In the genomic region with DNA sequence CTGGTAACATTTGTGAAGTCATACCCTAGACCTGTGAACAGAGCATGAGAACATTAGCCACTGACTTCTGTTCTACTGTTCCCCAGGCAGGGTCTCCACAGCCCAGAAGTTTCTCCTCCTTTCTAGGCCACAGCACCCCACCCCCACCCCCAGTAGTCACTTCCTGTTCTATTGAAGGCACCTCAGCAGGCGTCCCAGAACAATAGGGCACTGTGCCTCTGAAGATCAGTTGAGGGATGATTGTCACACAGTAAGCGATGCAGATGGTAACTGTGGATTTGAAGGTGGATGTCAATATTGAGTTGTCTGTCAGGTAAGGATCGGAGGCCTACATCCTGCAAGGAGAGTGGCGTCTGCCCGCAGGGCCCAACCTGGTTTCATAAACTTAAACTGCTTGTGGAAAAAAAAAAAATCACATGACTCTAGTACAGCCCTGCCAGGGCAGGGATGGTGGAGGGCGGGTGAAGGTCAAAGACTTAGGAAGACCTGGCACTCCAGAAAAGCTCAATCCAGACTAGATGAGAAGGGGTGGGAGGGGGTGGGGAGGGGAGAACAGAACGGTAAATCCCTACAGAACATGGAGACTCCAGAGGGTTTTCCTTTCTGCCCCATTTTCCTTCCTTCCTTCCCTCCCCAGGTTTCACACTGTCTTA, we compare ENCODE assay signal across 22 mouse cellular contexts.
DNase-seq lines count a peak whose midpoint lies in the region; ATAC-seq and TF ChIP-seq lines count a peak whose summit lies in the region.
"Had no signal": no experiment of that assay in that cellular context is flagged by ENCODE, and none has a peak within 500 bp of the region (broad histone marks: within the 10 kb centered on the region; RNA-seq: fewer than 3 reads in every experiment).

No protein-coding gene starts in this region.

- no peak overlapping the region for H3K4me2 ChIP-seq in forebrain, embryonic 15.5 days (replicated peaks)
- H3K4me2 ChIP-seq in intestine, postnatal 0 days (replicated peaks; ENCODE audit: low read depth) = no peak overlapping the region
- H3K4me2 ChIP-seq: embryonic facial prominence, embryonic 13.5 days; heart, embryonic 11.5 days; hindbrain, embryonic 12.5 days; intestine, embryonic 15.5 days; lung, embryonic 15.5 days had no signal

- no peak for TF ChIP-seq CTCF in intestine, postnatal 0 days (IDR thresholded peaks at IDR 0.05; ENCODE audit: low read depth)

- 77% methylated on average over 7 of the region's 7 CpGs for WGBS in forebrain, embryonic 15.5 days
- WGBS in midbrain, embryonic 10.5 days = 76% methylated on average over 7 of the region's 7 CpGs
- WGBS in intestine, postnatal 0 days = 80% methylated on average over 7 of the region's 7 CpGs

- H3K36me3 ChIP-seq in ES-E14 (ENCODE audit: control insufficient read depth, insufficient read depth, low read length, poor library complexity, severe bottlenecking) = no peaks in the 10 kb centered on the region
- no peaks in the 10 kb centered on the region for H3K36me3 ChIP-seq in forebrain, embryonic 15.5 days
- no peaks in the 10 kb centered on the region for H3K36me3 ChIP-seq in midbrain, embryonic 10.5 days
- H3K36me3 ChIP-seq in intestine, postnatal 0 days (ENCODE audit: control insufficient read depth, insufficient read depth) = no peaks in the 10 kb centered on the region
- H3K36me3 ChIP-seq: embryonic facial prominence, embryonic 13.5 days; hindbrain, embryonic 12.5 days; intestine, embryonic 15.5 days; lung, embryonic 15.5 days had no signal

- no peak overlapping the region for H3K9ac ChIP-seq in ES-E14 (ENCODE audit: insufficient read depth, low read depth, low read length, poor library complexity, severe bottlenecking)
- H3K9ac ChIP-seq in forebrain, embryonic 15.5 days (replicated peaks) = no peak overlapping the region
- H3K9ac ChIP-seq in intestine, postnatal 0 days (ENCODE audit: low read depth, low read length) = no peak overlapping the region
- H3K9ac ChIP-seq: embryonic facial prominence, embryonic 13.5 days; hindbrain, embryonic 12.5 days; intestine, embryonic 15.5 days; liver, embryonic 14.5 days; lung, embryonic 15.5 days had no signal

- no peak overlapping the region for H3K4me3 ChIP-seq in ES-E14 (ENCODE audit: insufficient read depth in 1 of 2, low read depth in 1 of 2, low read length in 2 of 2, poor library complexity in 1 of 2, severe bottlenecking in 1 of 2)
- no peak overlapping the region for H3K4me3 ChIP-seq in forebrain, embryonic 15.5 days
- no peak overlapping the region for H3K4me3 ChIP-seq in midbrain, embryonic 10.5 days
- no peak overlapping the region for H3K4me3 ChIP-seq in intestine, postnatal 0 days (ENCODE audit: low read depth, low read length)
- H3K4me3 ChIP-seq: embryonic facial prominence, embryonic 13.5 days; hindbrain, embryonic 12.5 days; intestine, embryonic 15.5 days; lung, embryonic 15.5 days; myocyte had no signal

- peak; percentile 55 for DNase-seq in CD4-positive, CD25-positive, alpha-beta regulatory T cell, adult 2 months (ENCODE audit: low read depth, low spot score)
- DNase-seq in ES-E14 (ENCODE audit: low read depth, low spot score) = peak; percentile 72
- peak; percentile 37 to 60 for DNase-seq in thymus, postnatal 10 days (ENCODE audit: low spot score in 2 of 2)
- DNase-seq in midbrain, embryonic 10.5 days (ENCODE audit: low spot score) = no peak
- DNase-seq in adrenal gland, postnatal 36 days = no peak
- DNase-seq: adrenal gland, postnatal 10 days; cerebellum, adult 9-11 months; gastrocnemius, postnatal 36 days; heart, postnatal 10 days; layer of hippocampus, postnatal 36 days; midbrain, embryonic 14.5 days had no signal

- H3K27ac ChIP-seq in ES-E14 (ENCODE audit: insufficient read depth, low read depth, low read length, poor library complexity, severe bottlenecking) = peak overlapping the region; percentile 76
- no peak overlapping the region for H3K27ac ChIP-seq in forebrain, embryonic 15.5 days (replicated peaks)
- no peak overlapping the region for H3K27ac ChIP-seq in midbrain, embryonic 10.5 days (replicated peaks)
- no peak overlapping the region for H3K27ac ChIP-seq in intestine, postnatal 0 days (ENCODE audit: low read depth, low read length)
- H3K27ac ChIP-seq: embryonic facial prominence, embryonic 13.5 days; hindbrain, embryonic 12.5 days; intestine, embryonic 15.5 days; liver, embryonic 14.5 days; lung, embryonic 15.5 days had no signal

- peaks cover 7 to 23% of the 10 kb centered on the region in 2 experiments; a peak in 3 of 4 replicates for H3K4me1 ChIP-seq in ES-E14 (ENCODE audit: control insufficient read depth in 2 of 2, insufficient read depth in 2 of 2, low read length in 2 of 2, poor library complexity in 1 of 2)
- no peaks in the 10 kb centered on the region for H3K4me1 ChIP-seq in forebrain, embryonic 15.5 days
- H3K4me1 ChIP-seq in midbrain, embryonic 10.5 days = peaks cover 6% of the 10 kb centered on the region
- H3K4me1 ChIP-seq in intestine, postnatal 0 days (replicated peaks; ENCODE audit: control insufficient read depth, insufficient read depth, low read length) = no peaks in the 10 kb centered on the region

- no peaks in the 10 kb centered on the region for H3K9me3 ChIP-seq in ES-E14 (ENCODE audit: control insufficient read depth, insufficient read depth, low read depth, low read length)
- no peaks in the 10 kb centered on the region for H3K9me3 ChIP-seq in forebrain, embryonic 15.5 days
- 0 out of 2 replicates have a peak, but pooled peaks cover 5% of the 10 kb centered on the region for H3K9me3 ChIP-seq in midbrain, embryonic 10.5 days (replicated peaks)
- no peaks in the 10 kb centered on the region for H3K9me3 ChIP-seq in intestine, postnatal 0 days (ENCODE audit: control insufficient read depth)
- H3K9me3 ChIP-seq: hindbrain, embryonic 12.5 days; intestine, embryonic 15.5 days; lung, embryonic 15.5 days had no signal

- ATAC-seq in megakaryocyte, adult 5-6 weeks (ENCODE audit: poor library complexity, severe bottlenecking) = peak; percentile 74
- no peak for ATAC-seq in forebrain, embryonic 15.5 days (replicated peaks)
- no peak for ATAC-seq in intestine, postnatal 0 days
- ATAC-seq: forebrain, embryonic 16.5 days; intestine, embryonic 15.5 days had no signal

- in situ Hi-C loops in ES-E14 (cut with MboI; ENCODE audit: low sequenced_read_pairs in 2 of 2, unreplicated experiment in 2 of 2) = no loop called here

- no peaks in the 10 kb centered on the region for H3K27me3 ChIP-seq in forebrain, embryonic 15.5 days
- peaks cover 17% of the 10 kb centered on the region for H3K27me3 ChIP-seq in midbrain, embryonic 10.5 days (ENCODE audit: low read depth, poor library complexity, severe bottlenecking)
- H3K27me3 ChIP-seq in intestine, postnatal 0 days (replicated peaks; ENCODE audit: control insufficient read depth, insufficient read depth, low read length) = no peaks in the 10 kb centered on the region
- H3K27me3 ChIP-seq: hindbrain, embryonic 12.5 days; intestine, embryonic 15.5 days; lung, embryonic 15.5 days had no signal

TF ChIP-seq in ES-E14, 5 proteins besides CTCF, POLR2A, EP300 and RAD21:
- TF ChIP-seq CHD2 (IDR thresholded peaks at IDR 0.05; ENCODE audit: low read depth, low read length) (peak; percentile 64; the same call in 1 of the 2 replicates), HCFC1 (IDR thresholded peaks at IDR 0.05; ENCODE audit: borderline replicate concordance, insufficient read depth, low read length) (no peak), ZNF384 (IDR thresholded peaks at IDR 0.05; ENCODE audit: low read depth, low read length) (0 out of 2 replicates have a peak, but pooled peaks have one; percentile 58), MAFK (IDR thresholded peaks at IDR 0.05; ENCODE audit: insufficient read depth, low read depth, low read length) (no peak)

Comparison
In these comparisons a context has a peak if more than half of its experiments do, and no peak if none do; other contexts are left out.
1. DNase-seq: peak in CD4-positive, CD25-positive, alpha-beta regulatory T cell, adult 2 months (single experiment), ES-E14 (single experiment) and thymus, postnatal 10 days (2 of 2); none in midbrain, embryonic 10.5 days (single experiment) and adrenal gland, postnatal 36 days (0 of 2).